Mouse (Mus musculus) bone marrow macrophage, adult 2 months (primary cell): Measurements from ENCODE around the gene Sv2b.

Experiments
- CTCF ChIP-seq: IDR thresholded peaks from 2 replicates; pipeline ENCODE4 v1.5.1; 2012; ENCODE audit warnings: low read depth, mild to moderate bottlenecking, low read length, moderate library complexity
- POLR2A ChIP-seq: IDR thresholded peaks from 2 replicates; pipeline ENCODE4 v1.6.1; 2012; ENCODE audit warnings: mild to moderate bottlenecking, low read depth, low read length, borderline replicate concordance

DNA sequence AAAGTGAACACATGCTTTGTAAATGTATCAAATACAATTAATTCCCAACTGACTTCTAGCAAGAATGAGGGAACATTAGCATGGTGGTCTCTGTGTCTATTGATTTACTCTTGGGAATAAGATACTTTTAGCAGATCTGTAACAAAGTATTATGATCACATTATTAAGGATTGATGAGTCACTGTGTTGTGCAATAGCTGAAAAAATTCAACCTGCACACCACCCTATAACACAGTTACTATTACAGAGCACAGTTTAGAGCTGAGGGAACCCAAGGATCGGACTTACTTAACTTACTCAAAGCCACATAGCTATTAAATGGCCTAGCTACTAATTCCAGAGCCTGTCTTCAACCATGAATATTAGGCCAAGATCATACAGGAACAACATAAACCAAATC lies 72.7 kb downstream of the Sv2b start:
- TF ChIP-seq CTCF (no peak), POLR2A (no peak)
